Mouse (Mus musculus) liver, embryonic 14.5 days (tissue): ENCODE data around the gene Sec16a. TPM values are rescaled to one million over a fixed set of nuclear protein-coding genes. Genes with fewer than 3 reads are reported as not detected.

ENCODE experiments used
- ATAC-seq: fragments of 200-750 bp; cut with Nextera tagmentation; 2 replicates; pipeline ENCODE4 v1.8.0; 2017; ENCODE audit warnings: moderate number of reproducible peaks, mild to moderate bottlenecking, moderate library complexity; ENCODE audit not compliant: insufficient read depth
- DNase-seq, 3 experiments: peaks; one replicate each; pipeline ENCODE4 v3.0.0-alpha.2; 2012 to 2013; ENCODE audit warnings: low read depth in 3 of 3, low spot score in 3 of 3
- H3K27ac ChIP-seq: fragments of 300-500 bp; sonication (generic); 2 replicates; pipeline ENCODE4 v1.5.1; 2014; ENCODE audit warnings: moderate library complexity, mild to moderate bottlenecking, control low read depth, inconsistent platforms
- H3K27me3 ChIP-seq: fragments of 300-500 bp; sonication (generic); 2 replicates; pipeline ENCODE4 v1.6.1; 2014; ENCODE audit warnings: mild to moderate bottlenecking, low read length, moderate library complexity; ENCODE audit not compliant: control insufficient read depth, insufficient read depth
- H3K36me3 ChIP-seq: fragments of 300-500 bp; sonication (generic); replicated peaks from 2 replicates; pipeline ENCODE4 v1.6.1; 2014; ENCODE audit warnings: low read depth; ENCODE audit not compliant: control insufficient read depth, insufficient read depth
- H3K4me1 ChIP-seq, 2 experiments: fragments of 200-500 bp in 1 of 2; fragments of 300-500 bp in 1 of 2; sonication (generic) in 1 of 2; replicated peaks; 2 replicates each; pipeline ENCODE4 v1.6.1; 2012 to 2014; ENCODE audit warnings: antibody characterized with exemption in 1 of 2, inconsistent platforms in 1 of 2, low read length in 1 of 2; ENCODE audit not compliant: control insufficient read depth in 2 of 2, insufficient read depth in 2 of 2
- H3K4me2 ChIP-seq: fragments of 300-500 bp; sonication (generic); 2 replicates; pipeline ENCODE4 v1.6.1; 2014; ENCODE audit warnings: low read depth, mild to moderate bottlenecking, control low read depth, moderate library complexity
- H3K4me3 ChIP-seq, 2 experiments: fragments of 200-500 bp in 1 of 2; fragments of 300-500 bp in 1 of 2; sonication (generic) in 1 of 2; 2 replicates each; pipeline ENCODE4 v1.5.1; 2012 to 2014; ENCODE audit warnings: low read depth in 2 of 2, low read length in 2 of 2, mild to moderate bottlenecking in 2 of 2, control low read depth in 1 of 2, inconsistent platforms in 1 of 2, moderate library complexity in 1 of 2; ENCODE audit not compliant: insufficient read depth in 1 of 2
- H3K9ac ChIP-seq: fragments of 300-500 bp; sonication (generic); replicated peaks from 2 replicates; pipeline ENCODE4 v1.6.1; 2014; ENCODE audit warnings: mild to moderate bottlenecking, control low read depth, moderate library complexity
- H3K9me3 ChIP-seq: fragments of 300-500 bp; sonication (generic); 2 replicates; pipeline ENCODE4 v1.6.1; 2016; ENCODE audit warnings: low read length, mixed read lengths; ENCODE audit not compliant: control insufficient read depth
- CTCF ChIP-seq: IDR thresholded peaks from 2 replicates; pipeline ENCODE4 v1.5.1; 2016; ENCODE audit warnings: antibody characterized with exemption, low read depth, control low read depth
- EP300 ChIP-seq: IDR thresholded peaks from 2 replicates; pipeline ENCODE4 v1.6.1; 2016; ENCODE audit warnings: antibody characterized with exemption, low read depth
- WGBS: fragments of 180-500 bp; shearing (Covaris S2); extraction: QIAGEN DNeasy Blood & Tissue Kit; methylation state at CpG from one replicate; pipeline ENCODE4 v1.1.7; 2014; ENCODE audit not compliant: insufficient replicate concordance; 5-methylcytosine and 5-hydroxymethylcytosine counted together
- polyA plus RNA-seq, 2 experiments: library from polyadenylated mRNA; depleted of rRNA in 1 of 2; stranded (reverse) in 1 of 2; unstranded in 1 of 2; fragments of >200 nt; fragmentation: Nextera tagmentation in 1 of 2; extraction: Ambion mirVana in 1 of 2; gene quantifications; 2 replicates each; pipeline versions ENCODE4 v1.2.1 to v1.2.3; 2012 to 2014

Gene Sec16a
- polyA plus RNA-seq, 2 experiments: 9.3 to 10.5 TPM

- peak; percentile 71 to 82 (median 77) for DNase-seq
- H3K4me1 ChIP-seq: peaks cover 15 to 16% of the 10 kb centered on the region in 2 experiments
- peak; percentile 83 for ATAC-seq
- under 1% methylated on average over 44 of the region's 44 CpGs for WGBS
- H3K9me3 ChIP-seq: no peaks in the 10 kb centered on the region
- TF ChIP-seq CTCF (peak; percentile 48), EP300 (no peak)
- peak overlapping the region; percentile 59 for H3K9ac ChIP-seq
- peak overlapping the region; percentile 85 for H3K4me2 ChIP-seq
- H3K36me3 ChIP-seq: peaks cover 3% of the 10 kb centered on the region
- peak overlapping the region; percentile 79 to 96 for H3K4me3 ChIP-seq
- no peaks in the 10 kb centered on the region for H3K27me3 ChIP-seq
- H3K27ac ChIP-seq: peak overlapping the region; percentile 70
Observed at GRCm38 (mm10) chr2:26445666-26446445, 840 bp upstream of the Sec16a start.

- no peaks in the 10 kb centered on the region for H3K27me3 ChIP-seq
- peaks cover 11% of the 10 kb centered on the region for H3K36me3 ChIP-seq
- peaks cover 15 to 16% of the 10 kb centered on the region in 2 experiments for H3K4me1 ChIP-seq
- H3K9ac ChIP-seq: peak overlapping the region; percentile 93
- TF ChIP-seq EP300 (no peak), CTCF (no peak)
- DNase-seq (peak in 1 of 3 experiments; percentile 9), ATAC-seq (no peak)
- H3K27ac ChIP-seq: peak overlapping the region; percentile 64; the same call in 1 of the 2 replicates
- WGBS: 2% methylated on average over 15 of the region's 15 CpGs
- peak overlapping the region; percentile 94 to 96 for H3K4me3 ChIP-seq
- H3K4me2 ChIP-seq: peak overlapping the region; percentile 94
- no peaks in the 10 kb centered on the region for H3K9me3 ChIP-seq
Observed at GRCm38 (mm10) chr2:26444368-26444767, 648 bp downstream of the Sec16a start.

- H3K36me3 ChIP-seq: peaks cover 11% of the 10 kb centered on the region
- H3K27me3 ChIP-seq: no peaks in the 10 kb centered on the region
- 9% methylated on average over 3 of the region's 3 CpGs for WGBS
- H3K9me3 ChIP-seq: no peaks in the 10 kb centered on the region
- peak overlapping the region; percentile 94 to 96 for H3K4me3 ChIP-seq
- DNase-seq: no peak
- H3K4me1 ChIP-seq: peaks cover 15 to 16% of the 10 kb centered on the region in 2 experiments
- ATAC-seq: no peak
- peak overlapping the region; percentile 94 for H3K4me2 ChIP-seq
- no peak overlapping the region for H3K27ac ChIP-seq
- peak overlapping the region; percentile 93 for H3K9ac ChIP-seq
- TF ChIP-seq CTCF: no peak
- no peak for TF ChIP-seq EP300
Observed at GRCm38 (mm10) chr2:26443876-26444275, 1.1 kb downstream of the Sec16a start.

- Histone ChIP-seq H3K27me3 (no peaks in the 10 kb centered on the region), H3K4me3 (no peak overlapping the region), H3K9ac (no peak overlapping the region), H3K36me3 (peaks cover 17% of the 10 kb centered on the region), H3K27ac (no peak overlapping the region), H3K9me3 (no peaks in the 10 kb centered on the region), H3K4me1 (peaks cover 15 to 16% of the 10 kb centered on the region in 2 experiments), H3K4me2 (peak overlapping the region; percentile 94; the same call in 1 of the 2 replicates)
- ATAC-seq (no peak), DNase-seq (no peak)
- no peak for TF ChIP-seq CTCF
- no peak for TF ChIP-seq EP300
- WGBS: 79% methylated on average over 1 of the region's 1 CpGs
Observed at GRCm38 (mm10) chr2:26442843-26443242, 2.2 kb downstream of the Sec16a start.

GRCm38 (mm10) chr2:26441688-26442087 lies 3.3 kb downstream of the Sec16a start:
- no peak for DNase-seq
- Histone ChIP-seq H3K4me2 (no peak overlapping the region), H3K27me3 (no peaks in the 10 kb centered on the region), H3K27ac (no peak overlapping the region), H3K9ac (no peak overlapping the region), H3K4me3 (no peak overlapping the region), H3K9me3 (no peaks in the 10 kb centered on the region), H3K36me3 (peaks cover 17% of the 10 kb centered on the region), H3K4me1 (peaks cover 13% of the 10 kb centered on the region in 2 experiments)
- no peak for ATAC-seq
- TF ChIP-seq EP300: no peak
- 78% methylated on average over 5 of the region's 5 CpGs for WGBS
